Mouse (Mus musculus) liver, adult 2 months (tissue): ENCODE results near the gene Wdr6. TPM values are rescaled to one million over a fixed set of nuclear protein-coding genes. Genes with fewer than 3 reads are reported as not detected.
A peak's percentile ranks its signal among the peaks of the same experiment; 100 is the strongest.

Experiments used
- DNase-seq: peaks from one replicate; pipeline ENCODE4 v3.0.0-alpha.2; 2011; ENCODE audit warnings: low read depth, low spot score; ENCODE audit errors: extremely low read depth
- H3K27ac ChIP-seq: fragments of 200-500 bp; replicated peaks from 2 replicates; pipeline ENCODE4 v1.5.1; 2012; ENCODE audit warnings: low read depth, mild to moderate bottlenecking, control low read depth, inconsistent platforms, low read length; ENCODE audit not compliant: insufficient read depth
- H3K27me3 ChIP-seq: fragments of 200-500 bp; 2 replicates; pipeline ENCODE4 v1.6.1; 2012; ENCODE audit warnings: mild to moderate bottlenecking, moderate library complexity, low read length, inconsistent platforms; ENCODE audit not compliant: control insufficient read depth, insufficient read depth
- H3K36me3 ChIP-seq: fragments of 200-500 bp; 2 replicates; pipeline ENCODE4 v1.6.1; 2012; ENCODE audit warnings: low read length, inconsistent platforms; ENCODE audit not compliant: control insufficient read depth, insufficient read depth
- H3K4me1 ChIP-seq: fragments of 200-500 bp; 2 replicates; pipeline ENCODE4 v1.6.1; 2011; ENCODE audit warnings: low read length; ENCODE audit not compliant: control insufficient read depth, insufficient read depth
- H3K4me3 ChIP-seq: fragments of 200-500 bp; 2 replicates; pipeline ENCODE4 v1.5.1; 2011; ENCODE audit warnings: low read depth, mild to moderate bottlenecking, control low read depth, low read length, moderate library complexity; ENCODE audit not compliant: insufficient read depth
- H3K79me2 ChIP-seq: fragments of 200-500 bp; 2 replicates; pipeline ENCODE4 v1.6.1; 2012; ENCODE audit warnings: inconsistent platforms, mild to moderate bottlenecking, low read length, moderate library complexity; ENCODE audit not compliant: control insufficient read depth, insufficient read depth
- H3K9ac ChIP-seq: fragments of 200-500 bp; 2 replicates; pipeline ENCODE4 v1.6.1; 2012; ENCODE audit warnings: low read depth, mild to moderate bottlenecking, control low read depth, inconsistent platforms, low read length
- CTCF ChIP-seq: fragments of 200-500 bp; IDR thresholded peaks from 2 replicates; pipeline ENCODE4 v1.5.1; 2011; ENCODE audit warnings: low read depth, low read length, control low read depth
- POLR2A ChIP-seq: fragments of 200-500 bp; IDR thresholded peaks from 2 replicates; pipeline ENCODE4 v1.6.1; 2011; ENCODE audit warnings: low read length, control low read depth; ENCODE audit not compliant: insufficient read depth; ENCODE audit errors: extremely low read depth
- WGBS: fragments of 180-500 bp; shearing (Covaris S2); methylation state at CpG from one replicate; pipeline ENCODE4 v1.1.7; 2018; 5-methylcytosine and 5-hydroxymethylcytosine counted together
- polyA plus RNA-seq: library from polyadenylated mRNA; depleted of rRNA; stranded (reverse); fragments of >200 nt; gene quantifications from 2 replicates; pipeline ENCODE4 v1.2.3, GENCODE M21; 2012
- total RNA-seq: library from RNA; depleted of rRNA; stranded (reverse); fragments of >200 nt; gene quantifications from 2 replicates; pipeline ENCODE4 v1.2.3, GENCODE M21; 2014

The Wdr6 gene
- total and polyA plus RNA-seq, 2 experiments: 6.4 to 14.8 TPM

DNA sequence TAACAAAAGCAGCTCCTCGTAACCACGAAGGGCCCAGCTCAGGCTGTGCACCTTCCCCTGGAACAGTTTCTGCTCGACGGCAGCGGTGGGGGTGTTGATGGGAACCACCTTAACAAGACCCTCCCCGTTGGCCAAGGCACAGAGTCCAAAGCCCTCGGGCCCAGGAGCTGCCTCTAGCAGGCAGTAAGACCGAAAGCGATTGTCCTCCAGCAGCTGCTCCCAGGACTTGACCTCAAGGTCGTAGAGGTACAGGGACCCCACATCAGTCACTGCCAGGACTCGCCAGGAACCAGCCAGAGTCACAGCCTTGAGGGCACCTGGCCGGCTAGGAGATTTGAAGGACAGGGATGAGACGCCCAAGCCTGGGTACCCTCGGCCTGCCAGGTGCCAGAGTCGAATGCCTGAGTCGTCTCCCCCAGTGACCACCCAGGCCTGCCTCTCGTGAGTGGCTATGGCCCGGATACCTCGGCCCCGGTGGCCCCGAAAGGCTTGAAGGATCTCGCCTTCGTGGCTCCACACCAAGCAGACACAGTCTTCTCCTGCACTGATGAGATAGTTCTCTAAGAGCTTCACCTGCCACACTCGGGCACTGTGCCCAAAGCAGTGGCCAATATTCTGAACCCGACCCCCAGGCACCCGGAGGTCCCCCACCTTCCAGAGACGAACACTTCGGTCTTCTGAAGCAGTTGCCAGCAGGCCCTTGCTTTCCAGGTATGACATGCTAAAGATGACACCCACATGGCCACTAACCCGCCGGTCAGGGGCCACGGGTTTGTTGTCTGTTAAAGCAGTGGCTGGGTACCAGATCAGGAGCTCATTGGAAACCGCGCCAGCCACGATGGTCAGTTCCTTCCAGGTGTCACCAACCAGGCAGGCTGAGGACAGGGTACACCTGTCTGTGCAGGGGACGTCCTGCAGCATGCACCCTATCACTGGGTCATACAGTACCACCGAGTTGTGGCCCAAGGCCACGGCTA is 2.9 kb downstream of the Wdr6 start:
- 93% methylated on average over 37 of the region's 37 CpGs for WGBS
- Histone ChIP-seq H3K27me3 (no peaks in the 10 kb centered on the region), H3K9ac (no peak overlapping the region), H3K4me3 (no peak overlapping the region), H3K36me3 (peaks cover 2% of the 10 kb centered on the region; the same call in 1 of the 2 replicates), H3K27ac (no peak overlapping the region), H3K4me1 (peaks cover 4% of the 10 kb centered on the region; the same call in 1 of the 2 replicates), H3K79me2 (no peaks in the 10 kb centered on the region)
- TF ChIP-seq CTCF: no peak
- TF ChIP-seq POLR2A: no peak
- DNase-seq: no peak

DNA sequence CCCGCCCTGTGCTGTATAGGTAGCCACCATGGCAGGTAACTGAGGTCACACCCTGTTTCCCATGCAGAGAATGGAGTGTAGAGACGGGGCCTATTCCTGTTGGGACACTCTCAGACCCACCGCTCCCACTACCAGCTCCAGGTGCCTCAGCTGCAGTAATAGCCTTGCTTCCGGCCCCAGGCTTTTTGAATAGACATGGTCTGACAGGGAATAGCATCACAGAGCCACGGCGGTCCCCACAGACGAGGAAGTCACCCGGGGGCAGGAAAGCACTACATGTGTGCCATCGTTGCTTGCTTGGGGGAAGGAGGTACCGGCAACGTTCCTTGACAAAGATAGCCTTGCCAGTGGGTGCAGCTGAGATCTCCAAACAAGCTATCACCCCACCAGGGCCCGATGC is 3.6 kb downstream of the Wdr6 start:
- Histone ChIP-seq H3K27me3 (no peaks in the 10 kb centered on the region), H3K27ac (no peak overlapping the region), H3K4me3 (no peak overlapping the region), H3K9ac (no peak overlapping the region), H3K4me1 (peaks cover 4% of the 10 kb centered on the region; the same call in 1 of the 2 replicates), H3K36me3 (peaks cover 2% of the 10 kb centered on the region; the same call in 1 of the 2 replicates), H3K79me2 (no peaks in the 10 kb centered on the region)
- DNase-seq: no peak
- 93% methylated on average over 12 of the region's 12 CpGs for WGBS
- TF ChIP-seq POLR2A (no peak), CTCF (no peak)

DNA sequence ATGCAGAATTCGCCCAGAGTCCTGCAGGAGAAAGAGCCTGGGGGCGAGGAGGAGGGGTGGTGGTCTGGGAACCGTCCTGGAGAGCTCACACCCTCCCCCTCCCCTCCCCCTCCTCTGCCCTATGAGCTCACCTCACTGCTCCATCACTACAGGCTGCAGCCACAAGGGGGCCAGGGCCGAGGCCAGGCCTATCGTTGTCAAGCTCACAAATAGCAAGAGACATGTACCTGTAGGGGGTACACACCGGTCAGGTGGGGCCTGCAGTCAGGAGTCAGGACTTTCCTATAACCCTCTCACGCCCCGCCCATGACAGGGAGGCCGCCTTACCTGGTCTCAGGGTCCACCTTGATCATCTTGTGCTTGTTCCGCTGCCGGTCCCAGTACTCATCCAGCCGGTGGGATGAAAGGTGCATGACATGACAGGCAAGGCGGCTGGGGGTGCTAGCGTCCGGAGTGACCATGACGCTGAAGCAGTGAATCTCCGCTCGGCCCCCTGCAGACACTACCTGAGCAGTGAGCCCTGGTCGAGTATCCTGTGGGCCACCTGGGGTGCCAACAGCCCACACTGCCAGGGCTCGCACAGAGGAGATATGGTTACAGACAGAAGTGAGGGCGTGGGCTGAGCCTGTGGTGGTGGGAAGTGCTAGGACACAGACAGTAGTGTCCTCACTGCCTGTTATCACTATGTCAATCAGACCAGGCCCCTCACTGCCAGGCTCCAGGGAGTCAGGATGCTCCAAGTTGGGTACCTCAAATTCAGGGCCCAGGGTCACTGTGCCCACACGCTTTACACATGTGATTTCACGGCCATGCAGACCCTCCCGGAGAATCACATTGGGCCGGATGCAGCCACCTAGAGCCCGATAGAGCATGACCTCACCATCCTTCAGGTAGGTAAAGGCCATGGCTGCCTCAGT is 4.5 kb downstream of the Wdr6 start:
- DNase-seq: no peak
- Histone ChIP-seq H3K4me3 (no peak overlapping the region), H3K36me3 (peaks cover 2% of the 10 kb centered on the region; the same call in 1 of the 2 replicates), H3K4me1 (peaks cover 4% of the 10 kb centered on the region; the same call in 1 of the 2 replicates), H3K27me3 (no peaks in the 10 kb centered on the region), H3K79me2 (no peaks in the 10 kb centered on the region), H3K9ac (no peak overlapping the region), H3K27ac (no peak overlapping the region)
- 76% methylated on average over 24 of the region's 26 CpGs for WGBS
- TF ChIP-seq CTCF (peak; percentile 65), POLR2A (no peak)

DNA sequence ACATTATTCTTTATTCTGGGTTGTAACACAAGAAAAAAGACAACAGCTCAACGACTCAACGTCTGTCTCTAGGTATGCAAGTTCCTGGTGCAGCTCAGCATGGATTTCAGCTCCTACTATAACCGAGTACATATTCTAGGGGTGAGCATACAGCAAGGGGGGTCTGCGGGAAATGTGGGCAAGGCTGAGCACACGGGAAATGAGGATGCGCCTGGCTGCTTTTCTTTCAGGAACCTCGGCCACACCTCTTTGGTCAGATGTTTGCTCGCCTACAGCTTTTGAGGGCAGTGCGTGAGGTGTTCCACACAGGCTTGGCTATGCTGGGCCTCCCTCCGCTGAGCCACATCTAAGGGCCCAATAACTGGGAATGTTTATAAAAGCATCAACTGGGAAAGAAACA is 6.2 kb downstream of the Wdr6 start:
- peaks cover 2% of the 10 kb centered on the region; the same call in 1 of the 2 replicates for H3K36me3 ChIP-seq
- no peak overlapping the region for H3K9ac ChIP-seq
- peaks cover 7% of the 10 kb centered on the region; the same call in 1 of the 2 replicates for H3K4me1 ChIP-seq
- TF ChIP-seq CTCF (no peak), POLR2A (no peak)
- DNase-seq: no peak
- no peaks in the 10 kb centered on the region for H3K79me2 ChIP-seq
- H3K27ac ChIP-seq: no peak overlapping the region
- no peak overlapping the region for H3K4me3 ChIP-seq
- H3K27me3 ChIP-seq: no peaks in the 10 kb centered on the region
- 91% methylated on average over 10 of the region's 10 CpGs for WGBS

DNA sequence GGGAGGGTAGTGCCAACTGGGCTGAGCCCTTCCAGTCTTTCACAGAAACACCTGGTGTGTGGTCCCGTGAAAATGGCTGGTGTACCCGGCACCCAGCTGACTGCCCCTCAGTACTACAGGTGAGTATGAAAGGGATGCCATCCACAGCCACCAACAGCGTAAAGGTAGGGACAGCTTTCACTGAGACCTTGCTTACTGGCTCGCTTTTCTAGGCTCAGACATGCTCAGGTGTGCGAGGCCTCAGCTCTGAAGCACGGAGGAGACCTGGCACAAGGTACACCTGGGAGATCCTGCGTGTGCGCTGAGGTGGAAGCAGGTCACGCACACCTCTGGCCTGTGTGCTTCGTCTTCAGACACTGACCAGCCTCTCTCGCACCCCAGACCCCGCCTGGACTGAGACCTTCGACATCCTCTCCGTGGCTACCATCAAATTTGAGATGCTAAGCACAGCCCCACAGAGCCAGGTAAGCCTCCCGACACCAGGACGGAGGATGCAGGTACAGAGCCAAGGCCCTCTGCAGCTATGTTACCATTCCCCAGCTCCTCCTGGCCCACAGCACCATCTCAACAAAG is 7.1 kb downstream of the Wdr6 start:
- Histone ChIP-seq H3K36me3 (peaks cover 2% of the 10 kb centered on the region; the same call in 1 of the 2 replicates), H3K4me3 (no peak overlapping the region), H3K79me2 (no peaks in the 10 kb centered on the region), H3K4me1 (peaks cover 7% of the 10 kb centered on the region; the same call in 1 of the 2 replicates), H3K27me3 (no peaks in the 10 kb centered on the region), H3K9ac (no peak overlapping the region), H3K27ac (no peak overlapping the region)
- TF ChIP-seq POLR2A (no peak), CTCF (no peak)
- 97% methylated on average over 16 of the region's 16 CpGs for WGBS
- no peak for DNase-seq
